Mouse (Mus musculus) cerebellum, adult (tissue): ENCODE measurements around the gene Lrp4.

Experiments
- ATAC-seq: cut with Nextera tagmentation; 2 replicates; pipeline ENCODE4 v1.9.2; 2017; ENCODE audit warnings: mild to moderate bottlenecking, moderate library complexity, mixed read lengths; ENCODE audit not compliant: insufficient number of reproducible peaks, low FRiP score, low TSS enrichment

Lrp4 gene

DNA sequence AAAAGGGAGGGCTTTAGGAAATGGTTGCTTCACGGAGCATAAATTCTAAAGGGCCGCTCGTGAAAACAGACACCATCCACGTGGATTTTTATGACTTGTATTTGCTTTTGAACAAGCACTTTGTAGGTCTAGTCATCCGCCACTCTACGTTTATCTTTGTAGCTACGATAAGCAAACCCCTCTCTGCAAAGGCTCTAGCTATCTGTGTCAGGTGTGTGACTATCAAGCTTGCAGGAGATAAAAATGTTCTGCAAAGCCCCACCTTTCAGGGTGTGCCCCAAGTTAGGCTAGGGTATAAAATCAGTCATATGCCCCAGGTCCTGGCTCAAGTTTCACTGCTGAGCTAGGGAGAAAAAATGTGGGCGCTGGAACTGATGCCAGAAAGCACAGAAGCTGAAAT lies 4.7 kb upstream of the Lrp4 start:
- ATAC-seq, result no peak

DNA sequence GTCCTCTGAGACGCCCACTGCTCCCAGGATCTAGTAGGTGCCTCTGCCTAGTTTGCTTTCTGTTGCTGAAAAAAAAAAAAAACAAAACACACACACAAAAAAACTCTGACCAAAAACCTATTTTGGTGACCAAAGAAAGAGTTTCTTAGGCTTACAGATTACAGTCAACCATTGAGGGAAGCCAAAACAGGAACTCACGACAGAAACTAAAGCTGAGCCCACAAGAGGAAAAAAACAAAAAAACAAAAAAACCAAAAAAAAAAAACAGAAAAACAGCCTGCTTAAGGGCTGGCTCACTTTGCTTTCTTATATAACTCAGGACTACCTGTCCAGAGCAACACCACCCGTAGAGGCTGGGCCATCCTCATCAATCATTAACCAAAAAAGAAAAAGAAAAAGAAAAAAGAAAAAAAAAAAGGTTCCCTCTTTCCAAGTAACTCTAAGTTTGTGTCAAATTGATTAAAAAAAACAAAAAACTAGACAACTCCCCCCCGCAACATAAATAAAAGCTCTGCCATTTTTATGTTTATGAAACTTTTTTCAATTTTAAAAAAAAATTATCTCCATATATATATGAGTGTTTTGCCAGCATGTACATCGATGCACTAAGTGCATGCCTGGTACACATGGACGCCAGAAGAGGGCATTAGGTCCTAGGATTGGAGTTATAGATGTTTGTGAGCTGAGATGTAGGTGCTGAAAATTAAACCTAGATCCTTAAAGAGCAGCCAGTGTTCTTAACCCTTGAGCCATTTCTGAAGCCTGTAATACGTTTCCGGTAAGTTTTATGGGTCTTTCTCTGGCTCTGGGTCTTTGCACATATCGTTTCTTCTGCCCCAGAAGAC lies 3.9 kb upstream of the Lrp4 start:
- ATAC-seq, result no peak

DNA sequence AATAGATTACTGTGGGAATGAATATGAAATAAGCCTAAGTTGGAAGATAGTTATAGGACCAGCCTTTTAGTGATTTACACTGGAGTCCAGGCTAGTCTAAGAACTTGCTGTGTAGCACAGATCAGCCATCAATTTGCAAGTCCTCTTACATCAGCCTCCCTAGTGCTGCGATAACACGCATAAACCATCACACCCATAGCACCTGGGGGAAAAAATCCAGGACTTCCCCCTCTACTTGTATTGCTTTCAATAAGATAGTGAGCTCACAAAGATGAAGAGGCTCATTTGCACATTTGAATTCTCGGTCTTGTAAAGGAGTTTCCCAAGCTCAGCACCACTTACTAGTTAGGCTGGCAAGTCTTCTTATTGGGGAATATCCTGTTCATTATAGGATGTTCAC lies 2.9 kb upstream of the Lrp4 start:
- ATAC-seq, result no peak

DNA sequence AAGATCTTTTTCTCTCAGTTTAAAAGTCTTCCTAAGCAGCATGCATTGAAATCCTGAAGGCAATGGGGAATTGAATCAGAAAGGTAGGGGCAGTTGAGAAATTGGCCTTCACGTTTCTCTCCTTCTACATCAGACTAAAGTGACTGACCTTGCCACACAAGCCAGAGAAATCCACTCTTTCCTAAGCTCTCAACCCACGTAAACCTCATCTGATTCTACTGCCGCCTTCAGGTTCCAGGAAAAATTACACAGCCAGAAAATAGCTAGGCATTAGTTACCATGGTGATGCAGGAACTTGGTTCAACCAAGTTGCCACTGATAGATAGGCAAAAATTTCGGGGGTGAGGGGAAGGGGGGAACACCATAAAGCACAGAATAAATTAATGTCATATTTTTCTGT lies 1.5 kb upstream of the Lrp4 start:
- 0 out of 2 replicates have a peak, but pooled peaks have one; percentile 61 for ATAC-seq

DNA sequence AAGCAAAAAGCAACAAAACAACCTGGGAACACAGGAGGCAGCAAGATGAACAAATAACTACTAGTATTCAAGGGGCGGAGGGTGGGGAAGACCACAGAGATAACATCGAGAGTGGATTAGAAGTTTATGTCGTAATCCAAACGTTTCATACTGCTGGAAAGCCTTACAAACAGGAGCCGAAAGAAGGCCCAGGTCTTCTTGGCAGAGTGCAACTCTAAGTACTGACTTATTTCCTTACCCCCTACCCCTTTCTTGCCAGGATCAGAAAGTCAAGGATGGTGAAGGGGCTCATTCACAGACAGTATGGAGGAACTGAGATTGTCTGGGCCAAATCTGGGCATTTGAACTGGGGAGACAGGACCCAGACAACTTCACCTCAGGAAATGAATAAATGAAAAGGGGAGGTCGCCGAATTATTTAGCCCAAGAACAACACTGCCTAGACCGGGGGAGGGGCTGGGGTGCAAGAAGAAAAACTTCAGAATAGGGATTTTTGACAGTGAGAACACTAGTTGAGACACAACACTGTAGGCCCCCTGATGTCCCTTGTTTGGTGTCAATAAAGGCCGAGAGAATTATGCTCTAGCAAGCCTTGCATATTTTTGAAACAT lies 715 bp upstream of the Lrp4 start:
- no peak for ATAC-seq

DNA sequence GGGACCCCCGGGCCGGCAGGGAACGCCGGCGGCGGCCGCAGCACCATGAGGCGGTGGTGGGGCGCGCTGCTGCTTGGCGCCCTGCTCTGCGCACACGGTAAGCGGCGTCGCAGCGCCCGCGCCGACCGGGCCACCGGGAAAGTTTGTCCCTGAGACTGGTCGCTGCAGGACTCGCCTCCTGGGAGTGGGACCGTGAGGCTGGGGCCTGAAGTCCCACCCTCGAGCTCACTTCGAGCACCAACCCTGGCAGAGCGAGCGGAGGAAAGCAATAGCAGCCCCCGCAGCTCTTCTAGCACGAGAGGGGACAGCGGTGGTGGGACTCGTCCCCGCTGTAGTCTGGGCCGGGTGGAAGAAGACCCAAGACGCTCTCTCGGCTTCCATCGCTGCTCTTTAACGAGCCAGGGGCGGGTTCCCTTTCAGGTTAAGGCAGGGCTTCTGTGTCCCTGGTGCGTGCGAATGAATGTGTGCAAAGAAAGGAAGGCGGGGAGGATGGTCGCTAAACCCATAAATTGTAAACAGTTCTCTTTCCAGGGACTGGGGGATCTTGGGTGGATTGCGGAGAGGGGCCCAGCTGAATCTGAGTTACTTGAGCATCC lies 443 bp downstream of the Lrp4 start:
- no peak for ATAC-seq

DNA sequence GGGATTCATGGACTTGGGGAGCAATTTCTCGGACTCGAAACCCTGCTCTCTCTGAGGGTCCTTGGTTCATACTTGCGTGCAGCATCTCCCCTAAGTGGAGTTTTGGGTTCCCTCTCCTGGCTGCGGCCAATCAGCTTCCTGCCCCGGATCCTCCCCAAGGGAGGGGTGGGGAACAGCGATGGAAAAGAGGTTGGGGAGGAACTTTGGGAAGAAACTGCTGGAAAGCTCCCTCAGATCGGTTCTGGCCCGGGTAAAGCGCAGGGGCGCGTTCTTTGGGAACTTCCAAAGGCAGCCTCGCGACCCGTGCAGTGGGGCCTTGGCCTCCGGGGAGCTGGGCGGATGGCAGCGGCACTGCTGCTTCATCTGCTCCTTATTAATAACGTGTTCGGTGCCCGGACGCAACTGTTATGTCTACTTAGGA lies 951 bp downstream of the Lrp4 start:
- ATAC-seq, result no peak

DNA sequence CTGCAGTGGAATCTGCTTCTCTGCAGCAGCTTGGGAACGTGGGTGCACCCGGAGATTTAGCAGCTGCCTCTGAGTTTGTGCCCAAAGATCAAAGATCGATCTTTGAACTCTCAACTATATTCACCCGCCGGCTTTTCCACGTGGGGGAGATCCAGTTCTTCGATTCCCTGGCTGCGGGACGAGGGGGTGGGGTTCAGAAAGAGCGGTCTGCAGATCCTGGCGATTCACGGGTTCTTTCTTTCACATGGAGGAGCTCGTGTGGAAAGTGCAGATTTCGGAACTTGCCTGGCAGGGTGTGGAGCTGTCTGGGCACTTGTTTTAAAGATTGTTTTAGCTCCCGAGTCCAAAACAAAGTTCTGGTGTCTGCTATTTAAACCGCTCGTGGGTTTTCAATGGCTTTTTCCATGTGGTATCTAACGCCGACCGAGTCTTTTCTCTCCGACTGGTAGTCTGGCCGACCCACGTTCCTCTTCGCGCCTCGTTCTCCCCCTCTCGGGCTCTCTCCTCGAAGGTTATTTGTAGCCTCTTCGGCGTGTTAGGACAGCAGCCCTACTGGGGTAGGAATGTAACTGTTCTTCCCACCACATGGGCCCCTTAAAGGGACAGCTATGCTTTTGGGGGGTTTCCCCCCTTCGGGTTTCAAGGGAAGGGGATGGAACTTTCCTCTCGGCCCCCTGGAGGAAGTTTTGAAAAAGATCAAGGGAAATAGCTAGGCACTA lies 1.5 kb downstream of the Lrp4 start:
- no peak for ATAC-seq

DNA sequence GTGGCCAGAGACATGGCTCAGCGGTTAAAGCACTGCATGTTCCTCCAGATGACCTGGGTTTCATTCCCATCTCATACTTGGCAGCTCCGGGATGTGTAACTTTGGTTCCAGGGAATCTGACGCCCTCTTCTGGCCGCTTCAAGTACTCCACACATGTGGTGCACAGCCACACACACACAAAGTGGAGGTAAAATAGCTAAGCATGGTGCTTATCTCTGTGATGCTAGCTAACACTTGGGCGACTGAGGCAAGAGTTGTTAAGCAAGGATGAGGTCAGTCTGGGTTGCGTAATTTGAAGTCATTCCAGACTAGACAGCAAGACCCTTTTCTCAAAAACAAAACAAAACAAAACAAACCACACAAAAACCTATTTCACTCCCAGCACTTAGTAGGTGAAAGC lies 2.8 kb downstream of the Lrp4 start:
- ATAC-seq, result no peak

DNA sequence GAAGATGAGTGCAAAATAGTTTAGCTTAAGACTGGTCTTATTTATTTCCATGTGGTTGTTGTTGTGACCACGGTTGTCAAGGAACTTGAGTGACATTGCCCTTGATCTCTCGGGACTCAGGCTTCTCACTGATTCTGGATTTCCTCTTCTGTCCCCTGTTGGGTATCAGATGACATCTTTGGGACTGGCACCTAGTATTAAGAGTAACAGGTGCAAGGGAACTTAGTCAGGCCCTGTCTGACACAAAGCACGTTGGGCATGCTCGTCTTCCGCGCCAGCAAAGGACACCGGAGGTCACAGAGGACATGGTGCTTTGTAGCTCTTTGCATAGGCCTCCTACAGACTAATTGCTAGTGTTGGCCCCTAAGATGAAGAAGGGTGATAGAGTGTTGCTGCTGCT lies 3.5 kb downstream of the Lrp4 start:
- no peak for ATAC-seq

DNA sequence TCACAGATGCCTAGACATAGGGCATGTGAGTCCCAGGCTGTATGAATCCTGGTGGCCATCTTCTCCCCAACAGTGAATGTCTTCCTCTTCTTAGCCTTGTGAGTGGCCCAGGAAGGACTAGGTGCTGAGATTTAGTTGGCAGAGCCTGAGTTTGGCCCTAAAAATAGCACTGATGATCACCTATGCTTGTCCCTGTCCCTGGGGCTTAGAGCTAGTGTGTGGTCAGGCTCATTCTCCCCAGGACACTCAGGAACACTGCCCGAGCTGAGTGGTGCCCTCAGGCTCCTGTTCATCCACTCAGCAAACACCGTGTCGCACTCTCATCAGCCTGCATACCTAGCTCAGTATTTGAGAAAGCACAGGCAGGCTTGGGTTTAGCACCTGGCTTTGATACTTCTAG lies 4.0 kb downstream of the Lrp4 start:
- no peak for ATAC-seq

DNA sequence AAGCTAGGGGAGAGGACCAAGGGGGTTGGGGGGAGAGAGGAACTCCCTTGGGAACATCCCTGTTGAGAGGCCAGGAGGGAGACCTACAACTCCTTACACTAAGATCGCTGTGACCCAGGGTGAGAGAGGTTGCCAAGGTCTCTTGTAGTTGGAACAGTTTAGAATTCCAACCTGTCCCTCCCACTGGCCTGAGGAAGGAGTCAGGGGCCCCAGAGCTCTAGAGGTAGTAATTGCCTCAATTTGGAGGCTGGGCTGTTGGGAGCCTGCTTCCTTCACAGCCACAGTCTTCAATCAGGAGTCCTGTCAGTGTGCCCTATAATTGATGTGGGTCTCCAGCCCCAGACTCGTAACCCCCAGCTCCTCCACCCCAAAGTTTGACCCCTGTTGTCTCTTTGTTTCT lies 4.9 kb downstream of the Lrp4 start:
- no peak for ATAC-seq

DNA sequence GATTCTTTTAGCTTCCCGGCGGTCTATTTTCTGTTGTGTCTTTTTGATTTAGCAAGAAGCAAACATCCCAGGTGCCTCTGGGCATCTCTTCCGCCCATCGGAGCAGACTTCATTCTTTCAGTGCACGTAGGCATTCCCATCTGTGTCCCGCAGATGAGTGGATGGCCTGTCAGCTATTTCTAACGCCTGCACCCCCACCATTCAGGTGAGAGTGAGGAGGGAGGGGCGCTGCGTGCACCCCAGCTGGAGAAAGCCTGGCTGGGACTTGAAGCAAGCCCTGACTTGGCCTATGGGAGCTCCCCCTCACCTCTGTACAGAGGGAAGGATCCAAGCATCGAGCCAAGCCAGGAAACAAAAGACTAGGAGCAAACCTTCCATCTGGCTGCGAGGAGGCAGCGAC lies 5.4 kb downstream of the Lrp4 start:
- no peak for ATAC-seq

DNA sequence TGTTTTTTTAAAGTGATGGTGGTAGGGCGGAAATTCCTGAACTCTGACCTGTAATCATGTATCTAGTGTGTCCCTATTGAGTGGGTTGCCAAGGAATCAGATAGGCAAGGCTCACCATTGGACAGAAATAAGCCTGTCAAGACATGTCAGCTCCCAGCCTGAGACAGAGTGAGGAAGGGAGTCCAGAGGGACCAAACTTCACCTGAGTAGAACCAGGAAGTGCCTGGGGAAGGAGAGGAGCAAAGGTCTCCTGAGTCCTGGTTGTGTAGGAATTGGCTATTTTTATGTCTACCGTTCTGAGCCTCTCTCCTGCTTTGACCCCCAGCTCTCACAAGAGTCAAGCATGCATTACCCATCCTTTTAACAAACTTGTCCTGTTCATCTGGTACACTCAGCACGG lies 8.6 kb downstream of the Lrp4 start:
- no peak for ATAC-seq

DNA sequence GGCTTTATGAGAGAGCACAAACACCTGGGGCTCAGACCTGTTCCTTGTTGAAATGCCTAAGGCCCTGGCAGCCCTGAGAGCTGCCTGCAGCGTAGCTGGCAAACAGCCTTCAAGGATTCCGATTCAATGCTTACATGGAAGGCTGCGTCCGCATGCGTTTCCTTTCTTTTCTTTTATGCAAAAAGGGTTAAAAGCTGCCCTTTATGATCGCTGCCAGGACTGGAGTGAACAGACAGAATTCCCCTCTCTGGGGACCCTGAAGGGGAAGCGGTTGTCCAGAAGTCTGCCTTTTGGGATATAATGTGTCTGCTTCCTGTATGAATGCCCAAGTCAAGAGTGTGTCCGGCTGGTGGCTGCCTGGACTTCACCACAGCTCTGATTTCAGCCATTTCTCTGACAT lies 10.3 kb downstream of the Lrp4 start:
- ATAC-seq, result no peak

DNA sequence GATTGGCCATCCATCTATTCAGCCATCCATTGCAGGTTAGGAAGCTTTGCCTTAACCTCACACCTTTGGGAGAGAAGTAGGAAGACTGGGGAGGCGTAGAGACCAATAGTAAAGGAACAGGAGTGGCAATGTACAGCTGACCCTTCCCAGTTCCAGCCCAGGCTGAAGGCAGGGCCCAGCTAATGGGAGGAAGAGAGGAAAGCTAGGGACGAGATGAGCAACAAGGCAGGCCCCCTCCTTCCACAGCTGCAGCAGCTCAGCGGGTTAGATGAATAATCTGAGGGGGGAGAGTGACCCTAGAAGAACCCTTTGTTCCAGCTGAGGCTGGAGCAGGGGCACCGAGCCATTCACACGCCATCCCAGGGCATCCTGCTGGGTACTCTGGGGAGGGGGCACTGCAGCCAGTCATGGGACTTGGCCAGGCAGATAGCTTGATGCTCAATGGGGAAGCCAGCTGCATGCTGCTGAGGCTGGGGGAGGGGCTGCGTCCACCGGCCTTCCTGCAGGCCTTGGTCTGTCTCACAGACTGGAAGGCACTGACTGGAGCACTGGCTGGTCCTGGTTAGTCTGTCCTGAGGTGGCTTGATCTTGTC lies 12.8 kb downstream of the Lrp4 start:
- ATAC-seq, result no peak

DNA sequence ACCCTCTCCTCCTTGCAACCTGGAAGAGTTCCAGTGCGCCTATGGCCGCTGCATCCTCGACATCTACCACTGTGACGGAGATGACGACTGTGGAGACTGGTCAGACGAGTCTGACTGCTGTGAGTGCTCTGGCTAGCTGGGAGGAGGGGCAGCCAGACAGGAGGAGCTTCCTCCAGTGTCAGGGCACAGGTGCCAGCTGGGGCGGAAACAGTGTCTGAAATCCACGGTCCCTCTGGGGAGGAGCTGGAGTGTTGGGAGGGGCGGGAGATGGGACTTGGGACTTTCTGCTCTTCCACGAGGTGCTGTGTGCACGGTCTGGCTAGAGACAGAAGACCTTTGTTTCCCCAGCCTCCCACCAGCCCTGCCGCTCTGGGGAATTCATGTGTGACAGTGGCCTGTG lies 17.0 kb downstream of the Lrp4 start:
- ATAC-seq, result no peak

DNA sequence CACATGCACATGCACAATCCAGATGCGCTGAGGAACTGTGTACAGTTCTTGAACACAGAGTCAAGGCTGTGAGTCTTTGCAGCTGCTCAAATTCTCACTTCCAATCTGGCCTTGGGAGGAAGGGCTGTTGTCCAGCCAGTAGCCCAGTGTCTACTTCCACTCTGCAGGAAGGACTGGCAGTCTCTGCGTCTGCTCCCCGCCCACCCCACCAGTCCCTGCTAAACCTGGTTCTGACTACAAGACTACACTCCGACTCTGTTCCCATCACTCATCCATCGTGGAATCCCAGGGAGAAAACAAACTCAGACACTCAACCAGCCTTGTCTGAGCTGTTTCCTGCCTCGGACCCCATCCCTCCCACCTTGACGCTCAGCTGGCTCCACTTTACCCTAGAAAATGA lies 18.5 kb downstream of the Lrp4 start:
- no peak for ATAC-seq

DNA sequence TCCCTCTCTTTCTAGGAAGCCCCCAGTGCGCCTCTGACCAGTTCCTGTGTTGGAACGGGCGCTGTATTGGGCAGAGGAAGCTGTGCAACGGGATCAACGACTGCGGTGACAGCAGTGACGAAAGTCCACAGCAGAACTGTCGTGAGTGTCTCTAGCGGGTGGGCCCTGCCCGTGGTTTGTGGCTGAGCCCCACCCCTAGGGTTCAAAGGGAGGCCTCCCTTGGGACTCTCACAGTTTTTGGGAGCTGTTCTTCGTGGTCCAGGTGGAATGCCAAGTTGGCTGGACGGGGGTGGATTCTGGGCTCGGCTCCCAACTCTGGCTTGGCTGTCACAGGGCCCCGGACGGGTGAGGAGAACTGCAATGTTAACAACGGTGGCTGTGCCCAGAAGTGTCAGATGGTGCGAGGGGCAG lies 18.9 kb downstream of the Lrp4 start:
- ATAC-seq, result no peak

DNA sequence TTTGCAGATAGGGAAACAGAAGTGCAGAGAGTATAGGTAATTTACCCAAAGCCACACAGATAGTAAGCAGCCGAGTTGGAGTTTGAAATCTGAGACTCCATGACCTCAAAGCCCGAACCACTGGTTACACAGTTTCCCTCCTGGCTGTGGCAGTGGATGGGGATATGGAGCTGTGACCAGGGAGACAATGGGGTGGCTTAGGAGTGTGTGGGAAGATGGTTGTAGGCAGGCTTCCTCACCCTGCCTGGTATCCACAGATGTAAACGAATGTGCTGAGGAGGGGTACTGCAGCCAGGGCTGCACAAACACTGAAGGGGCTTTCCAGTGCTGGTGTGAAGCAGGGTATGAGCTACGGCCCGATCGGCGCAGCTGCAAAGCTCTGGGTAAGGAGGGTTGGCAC lies 19.5 kb downstream of the Lrp4 start:
- no peak for ATAC-seq

DNA sequence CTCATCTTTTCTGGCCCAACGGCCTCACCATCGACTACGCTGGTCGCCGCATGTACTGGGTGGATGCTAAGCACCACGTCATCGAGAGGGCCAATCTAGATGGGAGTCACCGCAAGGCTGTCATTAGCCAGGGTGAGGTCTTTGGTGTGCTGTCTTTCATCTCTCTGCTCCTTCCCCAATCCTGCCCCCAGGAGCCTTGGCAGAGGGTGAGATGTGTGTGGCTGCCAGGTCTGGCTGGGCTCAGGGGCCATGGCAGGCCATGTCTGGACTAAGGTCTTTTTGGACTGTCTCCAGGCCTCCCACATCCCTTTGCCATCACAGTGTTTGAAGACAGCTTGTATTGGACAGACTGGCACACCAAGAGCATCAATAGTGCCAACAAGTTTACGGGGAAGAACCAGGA lies 23.1 kb downstream of the Lrp4 start:
- ATAC-seq, result peak; percentile 45; the same call in 1 of the 2 replicates
